Mouse (Mus musculus) hindbrain, embryonic 10.5 days (tissue): Measurements from ENCODE around the gene Fgd5. TPM values are rescaled to one million over a fixed set of nuclear protein-coding genes. Genes with fewer than 3 reads are reported as not detected.
"Not testable (repeated sequence)": the region's sequence is repeated elsewhere in the genome, so short reads cannot be mapped to it uniquely, and the experiment has no call there.

Experiments used
- DNase-seq: peaks from one replicate; pipeline ENCODE4 v3.0.0-alpha.2; 2017; ENCODE audit warnings: low spot score
- H3K27ac ChIP-seq: fragments of 300-500 bp; sonication (generic); 2 replicates; pipeline ENCODE4 v1.5.1; 2016; ENCODE audit warnings: mild to moderate bottlenecking, moderate library complexity
- H3K27me3 ChIP-seq: fragments of 300-500 bp; sonication (generic); 2 replicates; pipeline ENCODE4 v1.6.1; 2016; ENCODE audit warnings: mild to moderate bottlenecking; ENCODE audit not compliant: poor library complexity, insufficient read depth, severe bottlenecking
- H3K36me3 ChIP-seq: fragments of 300-500 bp; sonication (generic); 2 replicates; pipeline ENCODE4 v1.6.1; 2016; ENCODE audit warnings: mild to moderate bottlenecking, moderate library complexity
- H3K4me1 ChIP-seq: fragments of 300-500 bp; sonication (generic); replicated peaks from 2 replicates; pipeline ENCODE4 v1.6.1; 2016; ENCODE audit warnings: mild to moderate bottlenecking
- H3K4me3 ChIP-seq: fragments of 300-500 bp; sonication (generic); 2 replicates; pipeline ENCODE4 v1.5.1; 2016; ENCODE audit warnings: mild to moderate bottlenecking, moderate library complexity
- H3K9me3 ChIP-seq: fragments of 300-500 bp; sonication (generic); 2 replicates; pipeline ENCODE4 v1.6.1; 2016; ENCODE audit warnings: mild to moderate bottlenecking, moderate library complexity
- WGBS: fragments of 180-500 bp; shearing (Covaris S2); methylation state at CpG from one replicate; pipeline ENCODE4 v1.1.7; 2016; 5-methylcytosine and 5-hydroxymethylcytosine counted together
- polyA plus RNA-seq: library from polyadenylated mRNA; unstranded; fragments of >200 nt; fragmentation: Nextera tagmentation; extraction: Ambion mirVana; gene quantifications from 2 replicates; pipeline ENCODE4 v1.2.1, GENCODE M21; 2016

Fgd5 gene
- polyA plus RNA-seq, 1 experiment from 2014 or later: 8.1 TPM

DNA sequence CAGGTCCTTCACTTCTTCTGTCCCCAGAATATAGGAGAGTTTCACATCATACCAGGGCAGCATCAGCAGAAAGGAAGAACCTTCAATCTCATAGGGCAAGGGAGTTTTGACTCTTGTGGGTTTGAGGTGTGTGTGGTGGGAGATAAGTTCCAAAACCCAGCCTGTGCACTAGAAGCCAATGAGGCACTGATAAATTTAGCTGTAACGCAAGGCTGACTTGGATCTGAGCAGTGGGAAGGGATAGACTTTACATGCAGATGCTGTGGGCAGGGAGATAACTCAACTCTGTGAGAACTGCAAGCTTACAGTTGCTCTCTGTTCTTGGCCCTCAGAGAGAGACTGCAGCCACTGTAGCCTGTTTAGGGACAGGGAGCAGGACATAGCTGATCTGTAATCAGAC is 64.2 kb downstream of the Fgd5 start:
- 77% methylated on average over 1 of the region's 1 CpGs for WGBS
- no peak overlapping the region for H3K4me3 ChIP-seq
- no peak for DNase-seq
- H3K4me1 ChIP-seq: no peaks in the 10 kb centered on the region; the same call in 1 of the 2 replicates
- H3K27ac ChIP-seq: no peak overlapping the region
- no peaks in the 10 kb centered on the region for H3K27me3 ChIP-seq
- no peaks in the 10 kb centered on the region for H3K9me3 ChIP-seq
- no peaks in the 10 kb centered on the region for H3K36me3 ChIP-seq

DNA sequence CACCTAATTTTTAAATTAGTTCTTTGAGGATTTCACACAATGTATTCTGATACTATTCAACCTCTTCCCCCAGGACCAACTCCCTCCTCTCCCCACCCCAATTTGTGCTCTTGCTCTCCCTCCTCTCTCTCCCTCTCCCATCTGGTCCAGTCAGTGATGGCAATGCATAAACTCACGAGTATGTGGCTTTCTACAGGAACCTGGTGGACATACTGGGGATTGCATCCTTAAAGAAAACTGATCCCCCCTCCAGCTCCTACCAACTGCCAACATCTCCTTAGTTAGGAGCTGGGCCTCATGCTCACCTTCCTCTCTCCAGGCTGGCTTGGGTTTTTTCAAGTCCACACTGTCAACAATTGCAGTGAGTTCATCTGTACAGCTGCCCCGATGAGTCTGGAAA is 79.1 kb downstream of the Fgd5 start:
- DNase-seq: no peak
- H3K9me3 ChIP-seq: no peaks in the 10 kb centered on the region
- WGBS: 61% methylated on average over 2 of the region's 2 CpGs

DNA sequence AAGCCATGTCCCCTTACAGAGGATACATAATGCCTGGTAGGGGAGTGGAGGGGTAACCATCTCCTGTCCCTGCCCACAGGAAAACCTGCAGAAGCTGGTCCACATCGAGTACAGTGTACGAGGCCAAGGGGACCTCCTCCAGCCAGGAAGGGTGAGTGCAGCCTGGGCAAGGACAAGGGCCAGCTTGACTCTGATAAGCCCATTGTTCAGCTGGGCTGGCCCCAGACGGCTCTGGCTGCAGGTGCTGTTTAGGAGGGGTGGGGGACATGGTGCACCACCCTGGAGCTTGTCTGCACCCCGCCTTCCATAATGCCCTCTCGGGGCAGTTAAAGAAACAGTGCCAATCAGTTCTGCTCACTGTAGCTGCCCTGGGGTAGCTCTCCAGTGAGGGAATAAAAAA is 83.0 kb downstream of the Fgd5 start:
- Histone ChIP-seq H3K27me3 (no peaks in the 10 kb centered on the region), H3K9me3 (no peaks in the 10 kb centered on the region), H3K36me3 (no peaks in the 10 kb centered on the region), H3K4me3 (no peak overlapping the region), H3K27ac (0 out of 2 replicates have a peak overlapping the region, but pooled peaks have one; percentile 35), H3K4me1 (peaks cover 10% of the 10 kb centered on the region)
- 70% methylated on average over 5 of the region's 5 CpGs for WGBS
- DNase-seq: no peak

More for the DNA sequence above, 79.1 kb downstream of the Fgd5 start:
- peaks cover 10% of the 10 kb centered on the region for H3K4me1 ChIP-seq
- H3K27ac ChIP-seq: no peak overlapping the region
- H3K36me3 ChIP-seq: no peaks in the 10 kb centered on the region
- no peaks in the 10 kb centered on the region for H3K27me3 ChIP-seq
- H3K4me3 ChIP-seq: no peak overlapping the region

DNA sequence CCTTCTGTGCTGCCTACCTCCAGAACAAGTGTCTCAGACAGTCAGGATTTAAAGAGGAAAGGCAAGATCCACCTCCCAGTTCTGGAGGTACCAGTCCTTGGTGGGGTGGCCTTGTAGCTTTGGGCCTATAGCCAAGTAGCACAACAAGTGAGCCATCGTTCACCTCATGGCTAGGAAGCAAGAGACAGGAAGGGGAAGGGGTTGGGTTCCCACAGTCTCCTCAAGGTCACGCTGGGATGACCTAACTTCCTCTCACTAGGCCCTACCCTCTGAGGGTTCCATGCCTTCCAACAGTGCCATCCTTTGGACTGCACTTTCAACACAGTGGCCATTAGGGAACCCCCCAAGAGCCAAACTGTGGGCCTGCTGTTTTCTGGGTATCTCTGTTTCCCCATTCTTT is 84.8 kb downstream of the Fgd5 start:
- H3K4me3 ChIP-seq: no peak overlapping the region
- H3K36me3 ChIP-seq: no peaks in the 10 kb centered on the region
- H3K9me3 ChIP-seq: no peaks in the 10 kb centered on the region
- H3K4me1 ChIP-seq: peaks cover 10% of the 10 kb centered on the region
- H3K27me3 ChIP-seq: no peaks in the 10 kb centered on the region
- no peak for DNase-seq
- WGBS: 84% methylated on average over 2 of the region's 2 CpGs
- H3K27ac ChIP-seq: no peak overlapping the region

DNA sequence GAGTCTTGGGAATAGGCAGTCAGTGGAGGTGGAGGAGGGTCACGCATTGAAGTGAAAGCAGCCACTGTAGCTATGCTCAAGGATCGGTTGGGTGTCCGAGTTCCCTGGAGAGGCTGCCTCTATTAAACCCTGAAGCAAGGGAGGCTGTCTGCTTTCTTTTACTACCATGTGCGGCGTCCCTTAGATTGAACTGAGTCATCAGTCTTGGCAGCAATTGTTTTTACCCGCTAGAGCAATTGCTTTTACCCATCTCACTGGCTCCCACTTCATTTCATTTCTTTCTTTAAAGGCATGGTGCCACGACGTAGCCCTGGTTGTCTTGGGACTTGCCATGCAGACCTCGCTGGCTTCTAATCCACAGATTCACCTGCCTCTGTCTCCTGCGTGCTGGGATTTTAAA is 85.4 kb downstream of the Fgd5 start:
- Histone ChIP-seq H3K4me3 (no peak overlapping the region), H3K27me3 (no peaks in the 10 kb centered on the region), H3K27ac (no peak overlapping the region), H3K36me3 (no peaks in the 10 kb centered on the region), H3K4me1 (peaks cover 10% of the 10 kb centered on the region), H3K9me3 (no peaks in the 10 kb centered on the region)
- 82% methylated on average over 10 of the region's 10 CpGs for WGBS
- no peak for DNase-seq

DNA sequence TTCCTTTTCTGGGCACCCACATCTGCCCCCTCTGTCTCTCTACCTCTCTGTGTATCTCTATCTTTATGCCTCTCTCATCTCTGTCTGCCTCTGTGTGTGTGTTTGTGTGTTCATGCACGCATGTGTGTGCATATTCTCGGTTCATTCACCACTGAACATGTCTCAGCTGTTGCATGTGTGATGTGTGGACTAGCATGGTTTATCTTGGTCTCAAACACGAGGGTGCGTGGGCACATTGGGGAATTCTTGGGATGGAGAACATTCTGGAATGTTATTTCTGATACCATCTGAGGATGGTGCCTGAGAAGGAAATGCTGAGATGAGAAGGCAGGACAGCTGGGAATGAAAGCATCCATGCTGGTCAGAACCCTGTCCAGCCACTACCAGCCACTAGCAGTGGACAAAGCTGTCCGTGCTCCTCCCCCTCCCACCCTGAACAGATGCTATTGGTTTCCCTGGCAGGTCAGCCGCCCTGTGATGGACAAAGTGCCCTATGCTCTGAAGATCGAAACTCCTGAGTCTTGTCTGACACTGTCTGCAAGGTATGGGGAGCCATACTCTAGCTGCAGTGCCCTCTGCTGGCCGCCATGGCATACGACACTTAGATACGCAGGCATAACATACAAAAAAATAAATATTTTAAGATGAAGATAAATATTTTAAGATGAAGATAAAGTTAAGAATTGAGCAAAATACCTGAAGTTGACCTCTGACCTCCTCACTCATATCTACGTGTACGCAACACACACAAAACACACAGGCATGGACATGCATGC is 87.2 kb downstream of the Fgd5 start:
- Histone ChIP-seq H3K4me3 (no peak overlapping the region), H3K9me3 (no peaks in the 10 kb centered on the region), H3K27ac (no peak overlapping the region), H3K36me3 (no peaks in the 10 kb centered on the region), H3K27me3 (no peaks in the 10 kb centered on the region), H3K4me1 (peaks cover 8% of the 10 kb centered on the region)
- WGBS: 51% methylated on average over 12 of the region's 12 CpGs
- peak; percentile 55 for DNase-seq

DNA sequence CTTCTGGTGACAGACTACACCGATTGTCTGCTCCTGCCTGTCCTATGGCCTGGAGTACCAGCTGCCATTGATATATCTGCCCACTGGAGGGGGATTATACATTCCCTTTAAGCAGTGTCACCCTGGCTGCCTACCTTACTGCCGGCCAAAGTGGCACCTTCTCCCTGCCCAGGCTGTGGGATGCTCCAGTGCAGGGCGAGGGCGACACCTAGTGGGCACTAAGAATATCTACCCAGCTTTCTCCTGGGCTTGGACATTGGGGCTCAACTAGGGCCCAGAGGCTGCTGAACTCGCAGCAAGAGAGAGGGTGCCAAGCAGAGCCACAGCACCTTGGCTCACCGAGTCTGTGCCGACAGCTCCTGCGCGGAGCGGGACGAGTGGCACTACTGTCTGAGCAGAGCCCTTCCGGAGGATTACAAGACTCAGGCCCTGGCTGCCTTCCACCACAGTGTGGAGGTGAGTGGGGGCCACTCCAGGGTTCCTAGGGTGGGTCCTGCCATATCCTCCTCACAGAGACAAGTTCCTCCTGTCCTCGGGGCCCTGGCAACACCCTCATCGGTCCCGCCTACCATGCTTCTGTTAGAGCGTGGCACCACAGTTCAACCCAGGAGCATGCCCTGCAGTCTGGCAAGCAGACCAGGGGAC is 88.6 kb downstream of the Fgd5 start:
- no peaks in the 10 kb centered on the region for H3K9me3 ChIP-seq
- DNase-seq: peak; percentile 74
- H3K4me1 ChIP-seq: no peaks in the 10 kb centered on the region
- no peak overlapping the region for H3K27ac ChIP-seq
- no peaks in the 10 kb centered on the region for H3K27me3 ChIP-seq
- H3K36me3 ChIP-seq: no peaks in the 10 kb centered on the region
- no peak overlapping the region for H3K4me3 ChIP-seq
- WGBS: 30% methylated on average over 16 of the region's 16 CpGs

DNA sequence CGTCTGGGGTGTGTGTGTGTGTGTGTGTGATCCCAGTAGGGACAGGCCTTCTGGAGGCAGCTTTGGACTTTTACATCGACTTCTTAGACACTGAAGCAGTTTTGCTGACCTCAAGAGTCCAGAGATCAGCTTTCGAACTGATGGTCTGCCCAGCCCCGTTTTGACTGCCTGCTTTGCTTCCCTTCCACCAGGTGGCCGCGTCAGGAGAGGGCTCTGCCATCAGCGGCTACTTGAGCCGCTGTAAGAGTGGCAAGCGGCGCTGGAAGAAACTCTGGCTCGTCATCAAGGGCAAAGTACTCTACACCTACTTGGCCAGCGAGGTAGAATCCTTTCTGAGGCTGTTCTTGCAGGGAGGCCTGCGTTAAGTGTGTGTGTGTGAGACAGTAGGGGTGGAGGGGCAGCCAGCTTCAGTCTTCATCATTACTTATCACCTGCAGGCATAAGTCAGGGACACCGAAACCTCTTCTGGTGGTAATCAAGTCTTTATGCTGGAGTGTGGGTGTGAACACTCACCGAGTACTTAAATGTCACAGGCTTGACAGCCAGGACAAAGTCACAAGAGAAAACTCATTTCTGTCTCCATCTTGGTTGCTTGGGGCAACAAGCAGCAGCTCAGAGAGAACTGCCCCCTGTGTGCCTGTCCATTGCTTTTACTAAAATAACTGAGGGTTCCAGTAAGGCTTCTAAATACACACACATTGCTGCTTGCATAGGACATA is 92.6 kb downstream of the Fgd5 start:
- H3K9me3 ChIP-seq: no peaks in the 10 kb centered on the region
- no peaks in the 10 kb centered on the region for H3K4me1 ChIP-seq
- no peak overlapping the region for H3K27ac ChIP-seq
- no peaks in the 10 kb centered on the region for H3K27me3 ChIP-seq
- no peak for DNase-seq
- 50% methylated on average over 15 of the region's 15 CpGs for WGBS
- no peaks in the 10 kb centered on the region for H3K36me3 ChIP-seq
- no peak overlapping the region for H3K4me3 ChIP-seq

DNA sequence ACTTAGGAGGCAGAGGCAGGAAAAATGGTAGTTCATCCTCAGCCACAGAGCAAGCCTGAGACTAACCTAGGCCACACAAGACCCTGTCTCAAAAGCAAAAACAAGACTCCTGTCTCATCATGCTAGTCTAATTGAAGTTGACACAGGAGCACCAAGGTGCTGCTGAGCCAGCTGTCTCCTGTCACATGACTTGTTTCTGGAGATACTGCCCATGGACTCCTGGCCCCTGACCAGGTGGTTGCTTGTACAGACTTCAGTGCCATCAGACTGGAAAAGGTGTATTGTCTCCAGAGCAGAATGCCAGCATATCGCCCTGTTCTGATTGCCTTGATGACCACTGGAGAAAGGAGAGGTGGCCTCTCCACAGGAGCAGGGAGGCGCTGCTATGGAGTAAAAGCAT is 102.1 kb downstream of the Fgd5 start:
- WGBS: 88% methylated on average over 2 of the region's 2 CpGs
- Histone ChIP-seq H3K9me3 (no peaks in the 10 kb centered on the region), H3K27ac (no peak overlapping the region), H3K36me3 (no peaks in the 10 kb centered on the region), H3K4me3 (no peak overlapping the region), H3K27me3 (no peaks in the 10 kb centered on the region), H3K4me1 (peaks cover 8% of the 10 kb centered on the region)
- no peak for DNase-seq

DNA sequence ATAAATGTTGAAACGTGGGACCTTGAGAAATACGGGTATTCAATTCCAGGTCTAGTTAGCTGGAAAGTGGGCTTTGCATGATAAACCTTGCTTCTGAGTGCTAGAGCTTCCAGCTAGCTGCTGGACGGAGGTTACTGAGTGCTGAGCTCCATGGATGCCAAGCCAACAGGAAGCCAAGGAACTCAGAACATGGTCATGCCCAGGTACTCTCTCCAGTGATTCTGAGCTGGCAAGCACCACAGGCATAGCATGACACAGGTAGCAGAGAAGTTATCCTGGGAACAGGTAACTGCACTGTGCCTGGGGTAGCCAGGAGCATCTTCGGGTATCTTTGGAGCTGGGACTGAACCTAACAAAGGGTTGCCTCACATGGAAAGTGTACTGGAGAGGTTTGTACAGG is 104.1 kb downstream of the Fgd5 start:
- Histone ChIP-seq H3K9me3 (no peaks in the 10 kb centered on the region), H3K36me3 (no peaks in the 10 kb centered on the region), H3K27me3 (no peaks in the 10 kb centered on the region), H3K4me3 (no peak overlapping the region), H3K4me1 (peaks cover under 1% of the 10 kb centered on the region; the same call in 1 of the 2 replicates), H3K27ac (no peak overlapping the region)
- 86% methylated on average over 4 of the region's 4 CpGs for WGBS
- no peak for DNase-seq

DNA sequence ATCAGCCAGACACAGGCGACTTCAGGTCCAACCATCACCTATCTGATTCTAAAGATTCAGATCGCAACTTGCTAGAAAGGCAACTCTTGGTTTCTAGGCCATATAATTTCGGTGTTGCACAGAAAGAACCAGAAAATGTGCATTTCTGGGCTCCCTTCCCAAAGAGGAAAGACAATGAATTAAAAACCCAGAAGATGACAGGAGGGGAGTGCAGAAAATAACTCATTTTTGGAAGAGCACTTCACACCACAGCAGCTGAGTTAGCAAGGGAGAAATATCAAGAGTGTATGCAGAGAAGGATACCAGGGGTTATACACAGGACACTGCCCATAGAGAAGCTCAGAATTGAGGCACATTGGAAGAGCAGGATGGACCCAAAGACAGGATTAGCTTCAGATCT is 106.3 kb downstream of the Fgd5 start:
- H3K36me3 ChIP-seq: no peaks in the 10 kb centered on the region
- no peaks in the 10 kb centered on the region for H3K9me3 ChIP-seq
- no peak overlapping the region for H3K27ac ChIP-seq
- H3K4me1 ChIP-seq: peaks cover under 1% of the 10 kb centered on the region; the same call in 1 of the 2 replicates
- H3K27me3 ChIP-seq: no peaks in the 10 kb centered on the region
- DNase-seq: no peak
- no peak overlapping the region for H3K4me3 ChIP-seq
- 80% methylated on average over 3 of the region's 3 CpGs for WGBS

DNA sequence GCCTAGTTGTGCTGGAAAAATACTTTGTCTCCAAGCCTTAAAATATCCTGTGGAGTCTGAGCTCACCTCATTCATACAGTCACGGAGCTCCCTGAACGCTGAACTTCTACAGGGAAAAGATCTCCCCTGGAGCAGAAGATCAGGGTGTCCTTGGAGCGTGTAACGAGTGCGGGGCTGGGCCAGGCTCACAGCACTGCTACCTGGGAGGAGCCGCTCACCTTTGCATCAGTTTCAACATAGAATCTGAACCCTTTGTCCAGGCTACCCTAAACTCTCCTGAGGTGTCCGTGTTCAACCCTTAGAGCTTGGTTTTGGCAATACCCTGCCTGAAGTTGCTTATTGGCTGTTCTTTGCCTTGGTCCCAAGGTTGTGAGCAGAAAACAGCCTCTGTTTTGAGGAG is 110.5 kb downstream of the Fgd5 start:
- not testable (repeated sequence) for H3K36me3 ChIP-seq, H3K4me3 ChIP-seq, H3K9me3 ChIP-seq, H3K27me3 ChIP-seq, DNase-seq, H3K27ac ChIP-seq
- 89% methylated on average over 7 of the region's 7 CpGs for WGBS
- peaks cover 27% of the 10 kb centered on the region for H3K4me1 ChIP-seq

DNA sequence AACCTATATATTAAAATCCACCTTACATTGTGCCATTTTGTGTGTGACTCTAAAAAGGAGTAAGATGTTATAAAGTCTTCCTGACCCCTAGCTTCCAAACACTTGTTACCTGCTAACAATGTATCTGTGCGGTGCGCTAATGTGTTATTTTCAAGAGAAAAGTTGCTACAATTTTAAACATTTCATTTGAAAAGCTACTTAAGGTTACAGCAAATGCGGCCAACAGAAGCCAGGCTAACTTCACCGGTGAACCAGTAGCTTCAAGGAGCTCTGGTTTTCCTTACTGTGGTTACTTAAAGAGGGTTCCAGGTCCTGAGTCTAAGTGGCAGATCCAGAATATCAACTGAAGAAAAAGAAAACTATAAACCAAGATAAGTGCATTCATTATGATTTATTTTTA is 111.3 kb downstream of the Fgd5 start:
- DNase-seq: no peak
- no peaks in the 10 kb centered on the region for H3K27me3 ChIP-seq
- H3K27ac ChIP-seq: no peak overlapping the region
- no peaks in the 10 kb centered on the region for H3K36me3 ChIP-seq
- WGBS: 94% methylated on average over 4 of the region's 4 CpGs
- H3K9me3 ChIP-seq: no peaks in the 10 kb centered on the region
- peak overlapping the region; percentile 88 for H3K4me3 ChIP-seq
- peaks cover 35% of the 10 kb centered on the region for H3K4me1 ChIP-seq
